Mouse (Mus musculus) neural tube, postnatal 0 days (tissue): ENCODE results near the gene Ppp1r21. TPM values are rescaled to one million over a fixed set of nuclear protein-coding genes. Genes with fewer than 3 reads are reported as not detected.

Experiments used
- polyA plus RNA-seq: library from polyadenylated mRNA; unstranded; fragments of >200 nt; fragmentation: Nextera tagmentation; extraction: Ambion mirVana; gene quantifications from 2 replicates; pipeline ENCODE4 v1.2.1, GENCODE M21; 2015

The Ppp1r21 gene
- 39.3 and 40.4 TPM in 2 replicates for polyA plus RNA-seq

GRCm38 (mm10) chr17:88529519-88530235 is at the start of gene Ppp1r21:
Gene Ppp1r21, plus strand, starts transcription at chr17:88530118.

GRCm38 (mm10) chr17:88597222-88598055 is 67.5 kb downstream of the Ppp1r21 start, which contains the start of gene Ston1:
Gene Ston1, plus strand, starts transcription at chr17:88597684.

Other genes with a start within 250 kb of the Ppp1r21 start
- gene Foxn2, start 89.4 kb upstream of the Ppp1r21 start, polyA plus RNA-seq, result 7.4 and 8.0 TPM in 2 replicates
- gene Ston1, start 67.6 kb downstream of the Ppp1r21 start, polyA plus RNA-seq, result 2.2 and 3.4 TPM in 2 replicates
- gene Gtf2a1l, start 138.5 kb downstream of the Ppp1r21 start, polyA plus RNA-seq, result 0.31 and 0.46 TPM in 2 replicates